Comparison of ENCODE assay signal across 9 mouse cellular contexts in genomic region chr14:118910332-118911222, GRCm38 (mm10). TPM values are rescaled to one million over a fixed set of nuclear protein-coding genes. Genes with fewer than 3 reads are reported as not detected.
DNase-seq lines count a peak whose midpoint lies in the region; ATAC-seq and TF ChIP-seq lines count a peak whose summit lies in the region.
"Had no signal": no experiment of that assay in that cellular context is flagged by ENCODE, and none has a peak within 500 bp of the region (broad histone marks: within the 10 kb centered on the region; RNA-seq: fewer than 3 reads in every experiment).

No protein-coding gene starts in this region.

- no peak overlapping the region for H3K4me3 ChIP-seq in forebrain, postnatal 0 days (ENCODE audit: low read depth, low read length)
- 0 out of 2 replicates have a peak overlapping the region, but pooled peaks have one; percentile 16 for H3K4me3 ChIP-seq in lung, embryonic 15.5 days
- H3K4me3 ChIP-seq: neural tube, embryonic 12.5 days had no signal

- peaks cover 67% of the 10 kb centered on the region for H3K36me3 ChIP-seq in forebrain, postnatal 0 days (ENCODE audit: insufficient read depth)
- peaks cover 5% of the 10 kb centered on the region; the same call in 1 of the 2 replicates for H3K36me3 ChIP-seq in lung, embryonic 15.5 days

- H3K4me1 ChIP-seq in forebrain, postnatal 0 days (ENCODE audit: insufficient read depth): no peaks in the 10 kb centered on the region
- H3K4me1 ChIP-seq in lung, embryonic 15.5 days: peaks cover 17% of the 10 kb centered on the region; the same call in 1 of the 2 replicates
- H3K4me1 ChIP-seq: neural tube, embryonic 12.5 days had no signal

- H3K27me3 ChIP-seq in forebrain, postnatal 0 days (ENCODE audit: insufficient read depth, low read length): no peaks in the 10 kb centered on the region
- H3K27me3 ChIP-seq in lung, embryonic 15.5 days: no peaks in the 10 kb centered on the region
- H3K27me3 ChIP-seq: neural tube, embryonic 12.5 days had no signal

- DNase-seq in T-cell, adult 2 months (ENCODE audit: low spot score): peak; percentile 48
- peak; percentile 36 for DNase-seq in cerebellum, adult 11-12 months
- DNase-seq in forebrain, postnatal 0 days: peak; percentile 72
- DNase-seq in heart, postnatal 14 days: peak; percentile 74 to 80
- DNase-seq in layer of hippocampus, adult 18-20 months (ENCODE audit: low spot score in 2 of 2): peak; percentile 55 to 83
- DNase-seq in ovary, postnatal 36 days (ENCODE audit: low spot score): peak; percentile 73
- peak; percentile 57 for DNase-seq in urinary bladder, postnatal 25 days (ENCODE audit: low spot score)

- intact Hi-C loops in heart, postnatal 14 days (cut with DNase I): loop anchor here (5.0 kb wide), 2 partner anchors 77 to 117 kb away; no protein-coding TSS in a partner anchor

- peak; percentile 69 for ATAC-seq in forebrain, postnatal 0 days
- peak; percentile 60; the same call in 1 of the 2 replicates for ATAC-seq in lung, embryonic 15.5 days (ENCODE audit: borderline replicate concordance, extremely low read depth, low FRiP score, low TSS enrichment)

- WGBS in forebrain, postnatal 0 days: 66% methylated on average over 29 of the region's 29 CpGs
- WGBS in lung, embryonic 15.5 days: 36% methylated on average over 29 of the region's 29 CpGs

- H3K27ac ChIP-seq in forebrain, postnatal 0 days (ENCODE audit: low read depth, low read length): no peak overlapping the region
- H3K27ac ChIP-seq in lung, embryonic 15.5 days: peak overlapping the region; percentile 75
- H3K27ac ChIP-seq: neural tube, embryonic 12.5 days had no signal

- TF ChIP-seq CTCF in forebrain, postnatal 0 days (IDR thresholded peaks at IDR 0.05; ENCODE audit: low read depth): peak; percentile 77

- no peak overlapping the region for H3K4me2 ChIP-seq in forebrain, postnatal 0 days (ENCODE audit: low read depth)
- H3K4me2 ChIP-seq in lung, embryonic 15.5 days: peak overlapping the region; percentile 37
- H3K4me2 ChIP-seq: neural tube, embryonic 12.5 days had no signal

- no peaks in the 10 kb centered on the region for H3K9me3 ChIP-seq in forebrain, postnatal 0 days (ENCODE audit: low read length)
- H3K9me3 ChIP-seq in lung, embryonic 15.5 days: no peaks in the 10 kb centered on the region
- H3K9me3 ChIP-seq: neural tube, embryonic 12.5 days had no signal

- H3K9ac ChIP-seq in forebrain, postnatal 0 days: no peak overlapping the region
- no peak overlapping the region; the same call in 1 of the 2 replicates for H3K9ac ChIP-seq in lung, embryonic 15.5 days
- H3K9ac ChIP-seq: neural tube, embryonic 12.5 days had no signal

RNA-seq across cellular contexts. Expression of gene Dzip1, which starts 14.7 kb away (rescaled TPM):
- total RNA-seq in forebrain, postnatal 0 days (2014; rRNA removed): 187 and 205 TPM in 2 replicates
- 30.8 and 48.2 TPM in 2 replicates for polyA plus RNA-seq in forebrain, postnatal 0 days (2015; fragmentation: Nextera tagmentation; extraction: Ambion mirVana)
- 1 to 10 TPM; 3.0 to 4.1 TPM for total RNA-seq in heart, postnatal 14 days (2021)
- total RNA-seq in layer of hippocampus, adult 18-20 months (2021): 100 to 1,000 TPM; 119 to 125 TPM
- 16.7 and 18.2 TPM in 2 replicates for polyA plus RNA-seq in lung, embryonic 15.5 days (2015; fragmentation: Nextera tagmentation; extraction: Ambion mirVana)

RNA-seq across cellular contexts. Expression of gene Dnajc3, which starts 27.2 kb away (rescaled TPM):
- total RNA-seq in forebrain, postnatal 0 days (2014; rRNA removed): 24.1 and 27.0 TPM in 2 replicates
- polyA plus RNA-seq in forebrain, postnatal 0 days (2015; fragmentation: Nextera tagmentation; extraction: Ambion mirVana): 15.5 and 19.4 TPM in 2 replicates
- 10 to 100 TPM; 26.2 to 28.5 TPM for total RNA-seq in heart, postnatal 14 days (2021)
- total RNA-seq in layer of hippocampus, adult 18-20 months (2021): 10 to 100 TPM; 41.0 to 42.9 TPM
- 58.6 and 60.4 TPM in 2 replicates for polyA plus RNA-seq in lung, embryonic 15.5 days (2015; fragmentation: Nextera tagmentation; extraction: Ambion mirVana)

Comparison
In these comparisons a context has a peak if more than half of its experiments do, and no peak if none do; other contexts are left out.
1. RNA of gene Dzip1, which starts 14.7 kb away (total RNA-seq): 187 to 205 TPM in forebrain, postnatal 0 days and 119 to 125 TPM in layer of hippocampus, adult 18-20 months; 3.0 to 4.1 TPM in heart, postnatal 14 days; every median in the first group is over 10 times any median in the second.
2. Peak in every context shown above with its lines, with median percentiles within 50 percentile points of each other: DNase-seq.